Mouse (Mus musculus): ENCODE measurements around the gene Krt80.

The Krt80 gene

GRCm38 (mm10) chr15:101370101-101370911 lies at the start of gene Krt80:
Gene Krt80 (minus strand): TSS chr15:101370162.
- Histone ChIP-seq H3K36me3 (ENCODE audit: insufficient read depth, low read length) (no peaks in the 10 kb centered on the region), H3K4me1 (replicated peaks; ENCODE audit: low read depth, low read length) (peaks cover 34% of the 10 kb centered on the region), H3K4me3 (replicated peaks; ENCODE audit: low read length) (peak within 1 kb of the TSS; percentile 49), H3K9me3 (ENCODE audit: low read length) (no peaks in the 10 kb centered on the region), H3K27me3 (ENCODE audit: insufficient read depth, low read length) (peaks cover 10% of the 10 kb centered on the region)
- no peak for TF ChIP-seq NANOG (IDR thresholded peaks at IDR 0.05; ENCODE audit: borderline replicate concordance, low read length)
- TF ChIP-seq POU5F1 (IDR thresholded peaks at IDR 0.05; ENCODE audit: borderline replicate concordance, low read length) = no peak
- TF ChIP-seq CTCF (conservative IDR thresholded peaks at IDR 0.05; ENCODE audit: low read length) = no peak

GRCm38 (mm10) chr15:101418950-101419349 lies 49.0 kb upstream of the Krt80 start:
- H3K4me1 ChIP-seq (replicated peaks; ENCODE audit: low read depth, low read length) = peaks cover 14% of the 10 kb centered on the region
- H3K27me3 ChIP-seq (ENCODE audit: insufficient read depth, low read length) = peaks cover 44% of the 10 kb centered on the region
- H3K36me3 ChIP-seq (ENCODE audit: insufficient read depth, low read length) = no peaks in the 10 kb centered on the region
- no peaks in the 10 kb centered on the region for H3K9me3 ChIP-seq (ENCODE audit: low read length)
- TF ChIP-seq CTCF (conservative IDR thresholded peaks at IDR 0.05; ENCODE audit: low read length) = no peak
- no peak for TF ChIP-seq NANOG (IDR thresholded peaks at IDR 0.05; ENCODE audit: borderline replicate concordance, low read length)
- no peak for TF ChIP-seq POU5F1 (IDR thresholded peaks at IDR 0.05; ENCODE audit: borderline replicate concordance, low read length)
- H3K4me3 ChIP-seq (replicated peaks; ENCODE audit: low read length) = no peak overlapping the region

- Histone ChIP-seq H3K36me3 (ENCODE audit: insufficient read depth, low read length) (no peaks in the 10 kb centered on the region), H3K4me1 (replicated peaks; ENCODE audit: low read depth, low read length) (peaks cover 27% of the 10 kb centered on the region), H3K9me3 (ENCODE audit: low read length) (no peaks in the 10 kb centered on the region), H3K4me3 (replicated peaks; ENCODE audit: low read length) (0 out of 2 replicates have a peak overlapping the region, but pooled peaks have one; percentile 10), H3K27me3 (ENCODE audit: insufficient read depth, low read length) (peaks cover 57% of the 10 kb centered on the region)
- TF ChIP-seq NANOG (IDR thresholded peaks at IDR 0.05; ENCODE audit: borderline replicate concordance, low read length) = no peak
- no peak for TF ChIP-seq CTCF (conservative IDR thresholded peaks at IDR 0.05; ENCODE audit: low read length)
- no peak for TF ChIP-seq POU5F1 (IDR thresholded peaks at IDR 0.05; ENCODE audit: borderline replicate concordance, low read length)
Observed at GRCm38 (mm10) chr15:101414807-101415565, 45.0 kb upstream of the Krt80 start.

GRCm38 (mm10) chr15:101413916-101414635 lies 44.1 kb upstream of the Krt80 start:
- Histone ChIP-seq H3K9me3 (ENCODE audit: low read length) (no peaks in the 10 kb centered on the region), H3K27me3 (ENCODE audit: insufficient read depth, low read length) (peaks cover 53% of the 10 kb centered on the region), H3K4me1 (replicated peaks; ENCODE audit: low read depth, low read length) (peaks cover 27% of the 10 kb centered on the region), H3K4me3 (replicated peaks; ENCODE audit: low read length) (no peak overlapping the region), H3K36me3 (ENCODE audit: insufficient read depth, low read length) (no peaks in the 10 kb centered on the region)
- no peak for TF ChIP-seq NANOG (IDR thresholded peaks at IDR 0.05; ENCODE audit: borderline replicate concordance, low read length)
- TF ChIP-seq CTCF (conservative IDR thresholded peaks at IDR 0.05; ENCODE audit: low read length) = no peak
- no peak for TF ChIP-seq POU5F1 (IDR thresholded peaks at IDR 0.05; ENCODE audit: borderline replicate concordance, low read length)

- H3K27me3 ChIP-seq (ENCODE audit: insufficient read depth, low read length) = peaks cover 54% of the 10 kb centered on the region
- peaks cover 27% of the 10 kb centered on the region for H3K4me1 ChIP-seq (replicated peaks; ENCODE audit: low read depth, low read length)
- no peaks in the 10 kb centered on the region for H3K36me3 ChIP-seq (ENCODE audit: insufficient read depth, low read length)
- H3K4me3 ChIP-seq (replicated peaks; ENCODE audit: low read length) = peak overlapping the region; percentile 69
- TF ChIP-seq CTCF (conservative IDR thresholded peaks at IDR 0.05; ENCODE audit: low read length) = no peak
- no peak for TF ChIP-seq NANOG (IDR thresholded peaks at IDR 0.05; ENCODE audit: borderline replicate concordance, low read length)
- TF ChIP-seq POU5F1 (IDR thresholded peaks at IDR 0.05; ENCODE audit: borderline replicate concordance, low read length) = no peak
- H3K9me3 ChIP-seq (ENCODE audit: low read length) = no peaks in the 10 kb centered on the region
Observed at GRCm38 (mm10) chr15:101412188-101412587, 42.2 kb upstream of the Krt80 start.

- TF ChIP-seq POU5F1 (IDR thresholded peaks at IDR 0.05; ENCODE audit: borderline replicate concordance, low read length) = no peak
- no peak for TF ChIP-seq NANOG (IDR thresholded peaks at IDR 0.05; ENCODE audit: borderline replicate concordance, low read length)
- no peak for TF ChIP-seq CTCF (conservative IDR thresholded peaks at IDR 0.05; ENCODE audit: low read length)
- H3K27me3 ChIP-seq (ENCODE audit: insufficient read depth, low read length) = peaks cover 59% of the 10 kb centered on the region
- peak within 1 kb of the TSS; percentile 69; the same call in 1 of the 2 replicates for H3K4me3 ChIP-seq (replicated peaks; ENCODE audit: low read length)
- H3K4me1 ChIP-seq (replicated peaks; ENCODE audit: low read depth, low read length) = peaks cover 27% of the 10 kb centered on the region
- H3K9me3 ChIP-seq (ENCODE audit: low read length) = no peaks in the 10 kb centered on the region
- no peaks in the 10 kb centered on the region for H3K36me3 ChIP-seq (ENCODE audit: insufficient read depth, low read length)
Observed at GRCm38 (mm10) chr15:101410775-101411174, 40.8 kb upstream of the Krt80 start, which contains the start of gene Krt7. Gene Krt7 (plus strand): TSS chr15:101411043.

- Histone ChIP-seq H3K4me1 (replicated peaks; ENCODE audit: low read depth, low read length) (no peaks in the 10 kb centered on the region), H3K27me3 (ENCODE audit: insufficient read depth, low read length) (peaks cover 20% of the 10 kb centered on the region), H3K9me3 (ENCODE audit: low read length) (no peaks in the 10 kb centered on the region; the same call in 1 of the 2 replicates), H3K4me3 (replicated peaks; ENCODE audit: low read length) (no peak overlapping the region), H3K36me3 (ENCODE audit: insufficient read depth, low read length) (no peaks in the 10 kb centered on the region)
- TF ChIP-seq CTCF (conservative IDR thresholded peaks at IDR 0.05; ENCODE audit: low read length) (no peak), NANOG (IDR thresholded peaks at IDR 0.05; ENCODE audit: borderline replicate concordance, low read length) (no peak), POU5F1 (IDR thresholded peaks at IDR 0.05; ENCODE audit: borderline replicate concordance, low read length) (no peak)
Observed at GRCm38 (mm10) chr15:101398269-101398668, 28.3 kb upstream of the Krt80 start.

- TF ChIP-seq CTCF (conservative IDR thresholded peaks at IDR 0.05; ENCODE audit: low read length) (no peak), POU5F1 (IDR thresholded peaks at IDR 0.05; ENCODE audit: borderline replicate concordance, low read length) (no peak), NANOG (IDR thresholded peaks at IDR 0.05; ENCODE audit: borderline replicate concordance, low read length) (no peak)
- Histone ChIP-seq H3K4me1 (replicated peaks; ENCODE audit: low read depth, low read length) (no peaks in the 10 kb centered on the region), H3K9me3 (ENCODE audit: low read length) (no peaks in the 10 kb centered on the region; the same call in 1 of the 2 replicates), H3K36me3 (ENCODE audit: insufficient read depth, low read length) (no peaks in the 10 kb centered on the region), H3K27me3 (ENCODE audit: insufficient read depth, low read length) (peaks cover 24% of the 10 kb centered on the region), H3K4me3 (replicated peaks; ENCODE audit: low read length) (no peak overlapping the region)
Observed at GRCm38 (mm10) chr15:101397683-101398082, 27.7 kb upstream of the Krt80 start.

Data from E14TG2a.4 (cell line).